Mouse (Mus musculus) heart, embryonic 14.5 days (tissue): ENCODE results near the gene Erlec1. TPM values are rescaled to one million over a fixed set of nuclear protein-coding genes. Genes with fewer than 3 reads are reported as not detected.

Source experiments
- ATAC-seq: fragments of 200-750 bp; cut with Nextera tagmentation; 2 replicates; pipeline ENCODE4 v1.8.0; 2017; ENCODE audit warnings: low read depth, moderate TSS enrichment; ENCODE audit not compliant: insufficient number of reproducible peaks, insufficient read depth, low FRiP score
- H3K27ac ChIP-seq, 2 experiments: fragments of 200-500 bp in 1 of 2; fragments of 300-500 bp in 1 of 2; sonication (generic) in 1 of 2; replicated peaks in 1 of 2; 2 replicates each; pipeline ENCODE4 v1.5.1; 2012 to 2014; ENCODE audit warnings: low read depth in 2 of 2, low read length in 2 of 2, control low read depth in 1 of 2, mild to moderate bottlenecking in 1 of 2, mixed read lengths in 1 of 2; ENCODE audit not compliant: control insufficient read depth in 1 of 2, insufficient read depth in 1 of 2
- H3K27me3 ChIP-seq: fragments of 300-500 bp; sonication (generic); 2 replicates; pipeline ENCODE4 v1.6.1; 2014; ENCODE audit warnings: mild to moderate bottlenecking, low read length, control low read depth; ENCODE audit not compliant: control insufficient read depth, insufficient read depth
- H3K36me3 ChIP-seq: fragments of 300-500 bp; sonication (generic); 2 replicates; pipeline ENCODE4 v1.6.1; 2014; ENCODE audit warnings: mild to moderate bottlenecking, control low read depth, low read length, mixed read lengths; ENCODE audit not compliant: control insufficient read depth, insufficient read depth
- H3K4me1 ChIP-seq, 2 experiments: fragments of 200-500 bp in 1 of 2; fragments of 300-500 bp in 1 of 2; sonication (generic) in 1 of 2; 2 replicates each; pipeline ENCODE4 v1.6.1; 2012 to 2014; ENCODE audit warnings: low read length in 2 of 2, control low read depth in 1 of 2, mixed read lengths in 1 of 2; ENCODE audit not compliant: control insufficient read depth in 2 of 2, insufficient read depth in 2 of 2
- H3K4me2 ChIP-seq: fragments of 300-500 bp; sonication (generic); 2 replicates; pipeline ENCODE4 v1.6.1; 2014; ENCODE audit warnings: mild to moderate bottlenecking, low read length
- H3K4me3 ChIP-seq, 2 experiments: fragments of 200-500 bp in 1 of 2; fragments of 300-500 bp in 1 of 2; sonication (generic) in 1 of 2; 2 replicates each; pipeline ENCODE4 v1.5.1; 2012 to 2014; ENCODE audit warnings: low read length in 2 of 2, mild to moderate bottlenecking in 2 of 2, control low read depth in 1 of 2, low read depth in 1 of 2, moderate library complexity in 1 of 2; ENCODE audit not compliant: control insufficient read depth in 1 of 2, insufficient read depth in 1 of 2
- H3K9ac ChIP-seq: fragments of 300-500 bp; sonication (generic); 2 replicates; pipeline ENCODE4 v1.6.1; 2014; ENCODE audit warnings: mild to moderate bottlenecking, low read length
- H3K9me3 ChIP-seq: fragments of 300-500 bp; sonication (generic); 2 replicates; pipeline ENCODE4 v1.6.1; 2016; ENCODE audit warnings: low read length, control low read depth; ENCODE audit not compliant: control insufficient read depth
- WGBS: fragments of 180-500 bp; shearing (Covaris S2); extraction: QIAGEN DNeasy Blood & Tissue Kit; methylation state at CpG from one replicate; pipeline ENCODE4 v1.1.7; 2014; 5-methylcytosine and 5-hydroxymethylcytosine counted together
- polyA plus RNA-seq: library from polyadenylated mRNA; unstranded; fragments of >200 nt; fragmentation: Nextera tagmentation; extraction: Ambion mirVana; gene quantifications from 2 replicates; pipeline ENCODE4 v1.2.1, GENCODE M21; 2014

The Erlec1 gene
- 11.3 and 13.5 TPM in 2 replicates for polyA plus RNA-seq

DNA sequence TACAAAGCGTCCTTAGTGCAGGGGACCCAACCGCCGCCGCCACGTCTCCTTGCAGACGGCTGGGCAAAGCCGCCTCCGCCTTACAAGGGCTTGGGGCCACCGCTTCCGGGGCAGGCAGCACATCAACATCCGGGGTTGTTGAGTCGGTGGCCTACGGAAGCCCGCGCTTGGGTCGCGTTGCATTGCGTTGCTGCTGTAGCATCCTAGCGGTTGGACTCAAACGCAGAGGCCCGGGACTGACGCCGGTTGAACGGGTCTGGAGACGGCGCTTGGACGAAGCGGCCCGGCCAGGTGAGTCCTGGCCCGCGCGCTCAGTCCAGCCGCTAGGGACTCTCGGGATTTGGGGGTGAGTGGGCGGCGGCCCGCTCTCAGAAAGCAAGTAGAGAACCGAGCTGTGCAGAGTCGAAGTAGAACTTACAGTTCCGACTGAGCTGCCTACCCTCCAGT lies at the start of gene Erlec1:
Gene Erlec1, minus strand, starts transcription at position 57 of the 447 bp plus-strand sequence.
- Histone ChIP-seq H3K27ac (peak within 1 kb of the TSS; percentile 61 to 86), H3K4me3 (peak within 1 kb of the TSS; percentile 89 to 92), H3K9ac (peak within 1 kb of the TSS; percentile 90), H3K4me2 (peak within 1 kb of the TSS; percentile 85), H3K36me3 (peaks cover 30% of the 10 kb centered on the region), H3K4me1 (peaks cover 0 to 16% of the 10 kb centered on the region in 2 experiments; a peak in 2 of 4 replicates), H3K9me3 (no peaks in the 10 kb centered on the region), H3K27me3 (no peaks in the 10 kb centered on the region)
- peak; percentile 97 for ATAC-seq
- under 1% methylated on average over 40 of the region's 40 CpGs for WGBS

DNA sequence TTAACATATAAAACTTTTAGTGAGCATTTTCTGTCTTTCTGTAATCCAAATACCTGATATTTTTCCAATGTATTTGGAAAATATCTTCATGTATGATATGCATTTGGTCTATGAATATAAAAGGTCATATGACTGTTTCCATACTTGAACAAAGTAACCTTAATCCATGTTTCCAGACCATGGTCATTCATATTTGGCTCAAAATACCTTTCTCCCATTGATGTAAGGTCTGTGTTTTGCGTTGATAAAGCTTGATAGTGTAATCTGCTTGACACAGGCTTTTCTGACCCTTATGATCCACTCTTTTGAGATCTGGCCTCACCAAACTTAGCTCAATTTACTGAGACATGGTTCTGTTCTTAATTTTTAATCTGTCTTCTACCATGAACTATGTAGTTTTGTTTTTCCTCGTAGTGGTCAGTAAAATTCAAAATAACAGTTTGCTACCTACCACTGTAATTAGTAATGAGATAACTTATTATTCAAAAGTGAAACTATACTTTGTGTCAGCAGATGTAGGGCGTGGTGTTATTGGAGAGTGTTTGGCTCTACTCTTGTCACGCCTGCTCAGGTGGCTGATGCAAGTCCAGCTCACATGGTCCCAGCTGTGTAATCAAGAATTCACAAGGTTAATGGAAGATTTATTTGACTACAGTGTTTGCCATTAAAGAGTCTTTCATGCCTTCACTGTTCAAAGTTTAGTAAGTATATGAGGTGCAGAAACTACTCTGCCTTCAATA lies 47.2 kb upstream of the Erlec1 start:
- no peaks in the 10 kb centered on the region for H3K9me3 ChIP-seq
- no peaks in the 10 kb centered on the region for H3K4me1 ChIP-seq
- no peak for ATAC-seq
- H3K27ac ChIP-seq, result no peak overlapping the region
- H3K4me3 ChIP-seq, result no peak overlapping the region
- no peak overlapping the region for H3K4me2 ChIP-seq
- H3K9ac ChIP-seq, result no peak overlapping the region
- H3K27me3 ChIP-seq, result no peaks in the 10 kb centered on the region
- H3K36me3 ChIP-seq, result no peaks in the 10 kb centered on the region
- 81% methylated on average over 4 of the region's 4 CpGs for WGBS

DNA sequence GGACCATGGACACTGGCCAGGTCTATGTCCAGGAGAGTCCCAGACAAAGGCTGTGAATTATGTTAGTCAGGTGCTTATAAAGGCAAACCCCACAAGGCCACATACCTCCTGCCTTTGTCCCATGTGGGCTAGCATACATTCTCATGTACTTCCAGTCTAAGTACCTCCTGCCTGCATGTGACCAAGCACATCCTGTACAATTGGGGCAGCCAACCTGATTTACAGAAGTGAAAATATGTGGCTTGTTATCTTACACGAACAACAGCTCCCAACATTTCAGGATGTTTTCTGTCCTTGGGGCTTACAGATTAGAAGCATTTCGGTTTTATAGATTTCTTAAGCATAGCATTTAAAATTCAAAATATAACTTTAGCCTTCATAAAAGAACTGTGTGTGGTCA lies 45.9 kb upstream of the Erlec1 start:
- no peak for ATAC-seq
- Histone ChIP-seq H3K36me3 (no peaks in the 10 kb centered on the region), H3K4me3 (no peak overlapping the region), H3K27ac (no peak overlapping the region), H3K4me1 (no peaks in the 10 kb centered on the region), H3K9ac (no peak overlapping the region), H3K9me3 (no peaks in the 10 kb centered on the region), H3K4me2 (no peak overlapping the region), H3K27me3 (no peaks in the 10 kb centered on the region)
- WGBS, result 73% methylated on average over 2 of the region's 2 CpGs

DNA sequence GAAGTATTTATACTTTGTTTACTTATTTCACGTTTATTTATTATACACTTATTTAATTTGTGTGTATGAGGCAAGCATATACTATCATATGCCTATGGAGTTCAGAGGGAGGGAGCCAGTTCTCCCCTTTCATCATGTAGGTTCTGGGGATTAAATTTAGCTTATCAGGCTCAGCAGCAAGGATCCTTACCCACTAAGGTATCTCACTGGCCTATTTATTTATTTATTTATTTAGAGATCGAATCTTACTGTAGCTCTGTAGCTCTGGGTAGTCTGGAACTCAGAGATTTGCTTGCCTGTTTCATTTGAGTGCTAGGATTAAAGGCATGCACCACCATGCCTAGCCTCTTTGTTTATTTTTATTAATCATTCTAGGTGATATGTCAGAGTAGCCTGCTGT lies 44.6 kb upstream of the Erlec1 start:
- H3K27ac ChIP-seq, result no peak overlapping the region
- 64% methylated on average over 2 of the region's 2 CpGs for WGBS

DNA sequence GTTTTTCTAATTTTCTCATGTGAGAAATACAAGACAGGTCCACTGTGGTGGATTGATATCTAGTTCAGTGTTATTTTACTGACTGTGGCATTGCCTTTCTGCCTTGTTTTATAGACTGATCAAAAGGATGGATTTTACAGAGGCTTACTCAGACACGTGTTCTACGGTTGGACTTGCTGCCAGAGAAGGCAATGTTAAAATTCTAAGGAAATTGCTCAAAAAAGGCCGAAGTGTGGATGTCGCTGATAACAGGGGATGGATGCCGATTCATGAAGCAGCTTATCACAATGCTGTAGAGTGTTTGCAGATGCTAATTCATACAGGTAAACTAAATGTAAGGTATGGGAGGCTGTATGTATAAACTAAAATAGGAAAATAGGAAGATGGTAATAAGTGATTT lies 44.1 kb upstream of the Erlec1 start:
- no peak overlapping the region for H3K4me3 ChIP-seq
- H3K4me1 ChIP-seq, result no peaks in the 10 kb centered on the region
- H3K36me3 ChIP-seq, result no peaks in the 10 kb centered on the region
- 79% methylated on average over 5 of the region's 5 CpGs for WGBS
- H3K9me3 ChIP-seq, result no peaks in the 10 kb centered on the region
- H3K27ac ChIP-seq, result no peak overlapping the region
- H3K4me2 ChIP-seq, result no peak overlapping the region
- no peaks in the 10 kb centered on the region for H3K27me3 ChIP-seq
- ATAC-seq, result no peak
- H3K9ac ChIP-seq, result no peak overlapping the region

More for the DNA sequence above, 44.6 kb upstream of the Erlec1 start:
- Histone ChIP-seq H3K36me3 (no peaks in the 10 kb centered on the region), H3K27me3 (no peaks in the 10 kb centered on the region), H3K4me1 (no peaks in the 10 kb centered on the region), H3K9ac (no peak overlapping the region), H3K9me3 (no peaks in the 10 kb centered on the region), H3K4me2 (no peak overlapping the region), H3K4me3 (no peak overlapping the region)
- no peak for ATAC-seq

DNA sequence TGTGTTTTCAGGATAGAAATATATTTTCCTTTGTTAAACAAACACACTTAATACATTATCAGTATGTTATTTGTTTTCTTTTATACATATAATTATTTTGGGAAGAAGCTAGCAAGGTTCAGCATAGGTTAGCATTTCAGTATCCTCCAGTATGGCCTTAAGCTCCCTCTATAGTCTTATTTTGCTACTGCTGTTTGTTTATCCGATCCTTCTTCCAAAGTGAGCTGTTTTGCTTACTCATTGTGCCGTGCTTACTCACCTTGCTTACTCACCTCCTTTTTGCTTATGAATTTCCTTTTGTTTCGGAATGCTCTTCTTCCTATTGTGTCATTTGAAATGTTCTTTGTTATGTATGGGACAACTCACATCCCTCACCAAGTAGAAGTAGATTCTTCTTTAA lies 42.5 kb upstream of the Erlec1 start:
- Histone ChIP-seq H3K9me3 (no peaks in the 10 kb centered on the region), H3K27me3 (no peaks in the 10 kb centered on the region), H3K4me2 (no peak overlapping the region), H3K27ac (no peak overlapping the region), H3K4me3 (no peak overlapping the region), H3K4me1 (no peaks in the 10 kb centered on the region), H3K9ac (no peak overlapping the region), H3K36me3 (no peaks in the 10 kb centered on the region)
- no peak for ATAC-seq
- 87% methylated on average over 3 of the region's 3 CpGs for WGBS

DNA sequence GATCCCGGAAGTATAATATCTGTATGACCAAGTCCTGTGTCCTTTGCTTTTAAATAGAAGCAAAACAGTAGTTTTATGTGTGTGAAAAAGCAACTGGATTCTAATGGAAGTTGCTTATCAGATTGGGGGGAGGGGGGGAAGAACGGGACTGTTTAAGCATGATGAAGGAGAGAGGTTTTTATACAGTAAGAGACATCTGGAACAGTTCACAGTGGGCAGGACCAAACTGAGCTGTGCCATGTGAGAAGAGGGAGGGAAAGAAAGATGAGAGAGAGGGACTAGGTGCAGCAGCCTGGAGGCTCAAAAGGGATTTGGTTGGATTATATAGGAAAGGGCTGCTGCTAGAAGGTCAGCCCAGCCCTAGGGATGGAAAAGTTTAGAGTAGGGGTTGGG lies 32.5 kb upstream of the Erlec1 start:
- Histone ChIP-seq H3K27ac (peak overlapping the region; percentile 74 to 78), H3K36me3 (no peaks in the 10 kb centered on the region), H3K4me1 (peaks cover 2 to 8% of the 10 kb centered on the region in 2 experiments; a peak in 3 of 4 replicates), H3K9ac (peak overlapping the region; percentile 83), H3K4me3 (peak overlapping the region; percentile 61 to 68), H3K27me3 (no peaks in the 10 kb centered on the region), H3K4me2 (peak overlapping the region; percentile 78), H3K9me3 (no peaks in the 10 kb centered on the region)
- peak; percentile 67 for ATAC-seq
- WGBS, result 1% methylated on average over 2 of the region's 2 CpGs
